ENCODE assay signal across 13 mouse cellular contexts in genomic region chr12:117282659-117283058, GRCm38 (mm10).
"Had no signal": no experiment of that assay in that cellular context is flagged by ENCODE, and none has a peak within 500 bp of the region (broad histone marks: within the 10 kb centered on the region; RNA-seq: fewer than 3 reads in every experiment).

No protein-coding gene starts in this region.

- H3K27ac ChIP-seq: kidney, postnatal 0 days; limb, embryonic 10.5 days; liver, embryonic 15.5 days had no signal

- H3K9me3 ChIP-seq: limb, embryonic 10.5 days; liver, embryonic 15.5 days had no signal

- H3K4me1 ChIP-seq: limb, embryonic 10.5 days; liver, embryonic 15.5 days had no signal

- H3K4me2 ChIP-seq: liver, embryonic 11.5 days; liver, embryonic 15.5 days; lung, embryonic 14.5 days had no signal

- H3K36me3 ChIP-seq: limb, embryonic 10.5 days; liver, embryonic 15.5 days had no signal

- H3K27me3 ChIP-seq: liver, embryonic 15.5 days had no signal

- H3K9ac ChIP-seq: liver, embryonic 15.5 days; lung, embryonic 14.5 days had no signal

- DNase-seq: kidney, adult 11 months; kidney, adult 9 months; lung, embryonic 14.5 days; lung, postnatal 10 days; lung, postnatal 4 days; right cerebral cortex, adult 18-20 months; right cerebral cortex, postnatal 25 days; thymus, postnatal 36 days had no signal

- H3K4me3 ChIP-seq: limb, embryonic 10.5 days; liver, embryonic 15.5 days; myocyte had no signal
